Mouse (Mus musculus) urinary bladder, postnatal 14 days (tissue): ENCODE measurements around the gene Ppif.

Source experiments
- DNase-seq: peaks from one replicate; pipeline ENCODE4 v3.0.0; 2021; ENCODE audit warnings: low spot score

The Ppif gene

DNA sequence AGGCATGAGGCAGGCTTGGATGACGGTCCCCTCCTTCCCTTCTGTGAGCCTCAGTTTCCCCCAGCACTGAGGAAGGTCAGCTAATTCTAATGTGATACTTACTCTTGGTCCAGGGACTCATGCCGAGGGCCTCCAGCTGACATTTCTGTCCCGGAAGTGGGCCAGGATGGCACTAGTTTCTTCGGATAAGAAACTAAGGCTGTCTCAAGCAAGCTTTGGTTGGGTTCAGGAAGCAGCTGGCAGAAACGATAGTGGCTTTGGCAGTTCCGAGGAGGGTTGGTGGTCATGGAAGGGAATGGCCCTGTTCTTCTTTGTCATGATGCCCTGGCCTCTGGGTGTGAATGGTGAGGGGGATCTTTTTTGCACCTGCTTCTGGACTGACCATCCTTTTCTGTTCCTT lies 1.1 kb downstream of the Ppif start:
- DNase-seq, result no peak

DNA sequence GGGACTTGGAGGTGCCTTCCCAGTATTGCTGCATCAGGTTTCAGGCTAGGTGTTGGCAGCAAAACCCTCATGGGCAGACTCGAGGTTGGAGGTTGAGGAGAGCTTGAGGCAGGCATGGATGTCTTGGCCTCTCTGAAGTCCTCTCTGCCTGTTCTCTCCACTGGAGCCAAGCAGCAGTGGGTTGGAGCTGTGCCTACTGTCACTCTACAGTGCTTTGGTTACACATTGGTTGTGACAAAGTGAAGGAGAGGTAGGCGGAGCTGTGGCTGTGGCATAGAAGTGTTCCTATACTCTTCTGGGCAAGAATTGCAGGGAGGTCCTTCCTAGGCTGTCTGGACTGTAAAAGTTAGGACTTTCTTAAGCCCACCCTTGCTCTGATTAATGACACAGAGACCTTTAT lies 2.4 kb downstream of the Ppif start:
- DNase-seq, result no peak

DNA sequence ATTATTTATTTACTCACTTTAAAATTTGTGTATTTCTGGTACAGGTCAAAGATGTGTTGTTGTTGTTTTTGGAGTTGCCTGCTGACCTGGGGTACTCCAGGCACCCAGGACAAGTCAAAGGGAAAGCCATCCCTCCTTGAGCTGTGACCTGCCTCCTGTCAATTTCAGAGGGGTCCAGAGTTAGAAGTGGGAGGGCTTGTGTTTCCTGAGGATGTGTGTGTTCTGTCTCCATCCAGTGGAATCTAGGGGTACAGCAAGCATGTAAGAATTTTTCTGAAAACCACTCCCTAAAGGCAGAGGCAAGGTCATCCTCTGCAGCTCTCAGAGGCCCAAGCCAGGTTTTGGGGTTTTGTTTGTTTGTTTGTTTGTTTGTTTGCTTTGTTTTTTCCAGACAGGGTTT lies 8.0 kb downstream of the Ppif start:
- no peak for DNase-seq

DNA sequence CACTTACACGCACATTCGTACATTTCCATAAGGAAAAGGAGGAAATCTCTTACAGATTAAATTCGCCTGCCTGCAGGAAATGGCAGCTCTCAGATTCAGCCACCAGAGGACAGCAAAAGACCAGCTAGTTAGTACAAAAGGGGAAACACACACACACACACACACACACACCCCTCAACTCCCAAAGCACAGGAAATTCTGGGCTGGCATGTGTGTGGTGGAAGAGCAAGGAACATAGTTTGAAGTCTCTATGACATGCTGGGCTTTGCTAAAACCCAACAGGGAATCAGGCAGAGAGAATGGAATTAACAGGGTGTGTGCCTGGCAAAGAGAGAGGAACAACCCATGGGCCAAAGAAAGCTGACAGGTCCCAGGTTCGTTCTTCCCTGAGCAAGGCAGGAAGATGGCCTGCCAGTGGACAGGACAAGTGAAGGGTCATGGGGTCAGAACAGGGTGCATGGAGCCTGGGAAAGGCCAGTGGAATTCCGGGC lies 13.8 kb downstream of the Ppif start:
- peak; percentile 67 for DNase-seq

DNA sequence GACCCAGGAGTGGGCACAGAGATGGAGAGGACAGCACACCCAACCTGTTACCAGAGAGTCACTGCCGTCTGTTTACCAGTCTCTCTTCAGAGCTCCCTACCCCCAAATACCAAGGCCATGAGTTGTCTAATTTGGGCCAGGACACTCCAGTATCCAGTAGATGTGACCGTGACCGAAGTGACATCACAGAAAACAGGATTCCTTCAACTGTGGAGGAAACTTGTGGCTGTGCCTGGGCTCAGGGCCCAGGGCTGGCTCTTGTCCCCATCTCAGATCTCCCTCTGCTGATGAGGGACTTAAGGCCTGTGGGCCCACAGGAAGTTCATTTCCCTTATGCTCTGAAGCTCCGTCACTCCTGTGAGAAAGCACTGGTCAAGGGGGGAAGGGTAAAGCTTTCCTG lies 14.5 kb downstream of the Ppif start:
- peak; percentile 53 for DNase-seq

DNA sequence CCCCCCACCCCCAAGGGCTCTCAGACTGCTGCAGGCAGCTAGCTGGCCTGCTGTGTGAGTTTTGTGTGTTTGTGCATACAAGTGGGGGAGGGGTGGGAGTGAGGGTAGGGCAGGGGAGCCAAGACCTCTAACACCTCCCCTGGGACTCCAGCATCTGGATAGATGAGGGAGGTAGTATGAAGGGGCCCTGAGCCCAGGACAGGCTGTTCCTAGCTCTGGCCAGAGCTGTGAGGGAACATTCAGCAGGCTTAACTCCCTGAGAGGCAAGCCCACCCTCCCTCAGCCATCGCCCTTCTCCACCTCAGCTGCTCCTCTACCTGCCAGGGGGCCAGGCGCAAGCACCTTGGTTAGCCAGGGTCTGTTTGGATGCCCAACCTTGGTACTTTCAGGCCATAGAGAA lies 15.0 kb downstream of the Ppif start:
- DNase-seq, result no peak

DNA sequence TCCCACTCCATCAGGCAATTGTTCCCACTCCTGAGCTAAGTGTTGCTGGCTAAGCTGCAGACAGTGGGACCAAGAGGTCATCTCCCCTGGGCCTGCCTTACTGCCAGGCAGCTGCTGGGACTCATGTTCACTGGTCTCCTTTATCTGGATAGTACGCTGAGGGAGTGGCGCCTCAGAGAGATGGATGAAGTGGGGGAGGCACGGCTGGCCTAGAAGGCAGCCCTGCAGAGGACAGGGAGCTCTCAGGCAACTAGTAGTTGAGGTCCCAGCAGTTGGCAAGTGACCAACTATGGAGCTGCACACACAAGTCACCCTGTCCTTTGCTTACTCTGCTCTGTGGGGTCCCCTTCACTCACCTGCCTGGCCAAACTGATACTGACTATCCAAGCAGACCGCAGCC lies 16.1 kb downstream of the Ppif start:
- DNase-seq, result no peak

DNA sequence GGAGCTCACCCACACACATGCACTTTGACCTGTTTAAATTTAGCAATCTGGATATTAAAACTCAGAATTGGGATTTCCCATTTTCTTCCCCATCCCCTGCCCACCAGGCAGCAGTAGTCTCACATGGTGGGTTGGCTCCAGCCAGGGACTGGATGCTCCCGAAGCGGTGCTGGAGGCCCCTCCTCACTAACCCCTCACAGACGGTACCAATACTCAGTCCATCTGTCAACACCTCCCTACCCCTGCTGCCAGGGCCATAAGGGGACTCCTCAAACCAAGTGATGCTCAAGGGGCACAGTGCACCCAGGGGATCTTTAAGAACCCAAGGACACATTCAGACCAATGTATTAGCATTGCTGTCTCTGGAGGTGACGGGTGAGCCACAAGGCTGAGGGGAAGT lies 16.7 kb downstream of the Ppif start:
- no peak for DNase-seq

DNA sequence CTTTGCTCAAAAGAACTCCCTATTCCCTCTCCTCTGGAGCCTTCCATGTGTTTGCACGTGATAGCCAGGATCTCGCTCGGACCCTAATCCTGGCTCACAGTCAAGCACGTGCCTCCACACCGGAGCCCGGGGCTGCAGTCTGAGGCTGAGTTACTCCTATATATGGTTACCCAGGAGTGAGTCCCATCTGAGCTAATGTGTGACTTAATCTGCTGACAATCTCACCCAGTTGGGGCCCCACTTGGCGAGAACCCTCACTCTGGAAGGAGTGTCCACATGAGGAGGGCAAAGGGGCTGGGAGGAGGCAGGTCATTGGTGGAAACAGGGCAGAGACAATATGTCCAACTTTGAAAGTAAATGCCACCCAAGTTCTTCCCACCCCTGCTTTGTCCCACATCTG lies 17.2 kb downstream of the Ppif start:
- no peak for DNase-seq

DNA sequence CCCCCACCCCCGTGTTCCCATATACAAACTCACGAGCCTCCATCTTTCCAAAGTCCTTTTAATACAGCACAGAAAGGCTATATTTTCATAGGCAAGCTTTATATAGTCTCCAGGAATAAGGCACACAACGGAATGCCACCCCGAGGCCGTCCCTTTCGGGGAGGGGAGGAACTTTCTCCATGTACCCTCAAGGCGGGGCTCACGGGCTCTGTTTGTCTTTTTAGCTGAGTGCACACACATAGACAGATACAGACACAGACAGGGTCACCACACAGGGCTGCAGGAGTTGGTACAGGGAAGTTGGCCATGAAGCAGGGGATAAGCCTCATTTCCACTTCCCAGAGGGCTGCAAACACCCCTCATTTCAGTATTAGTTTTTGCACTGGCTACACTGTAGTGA lies 17.6 kb downstream of the Ppif start:
- DNase-seq, result no peak

DNA sequence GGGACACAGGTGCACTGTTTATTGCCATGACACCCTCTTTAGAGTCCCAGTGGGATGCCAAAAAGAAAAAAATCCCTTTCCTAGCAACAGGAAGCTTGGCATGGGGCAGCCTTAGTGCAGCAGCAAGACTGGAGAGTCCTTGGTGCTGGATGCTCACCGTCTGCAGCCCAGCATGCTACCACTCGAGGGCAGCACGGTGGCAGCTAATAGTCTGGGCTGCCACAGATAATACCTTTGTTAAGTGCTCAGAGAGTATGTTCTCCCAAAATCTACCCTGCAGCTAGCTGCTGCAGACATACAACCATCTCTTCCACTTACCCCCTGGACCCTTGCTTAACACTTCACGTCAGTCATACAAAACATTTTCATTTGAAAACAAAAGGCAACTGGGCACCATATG lies 19.5 kb downstream of the Ppif start:
- no peak for DNase-seq

DNA sequence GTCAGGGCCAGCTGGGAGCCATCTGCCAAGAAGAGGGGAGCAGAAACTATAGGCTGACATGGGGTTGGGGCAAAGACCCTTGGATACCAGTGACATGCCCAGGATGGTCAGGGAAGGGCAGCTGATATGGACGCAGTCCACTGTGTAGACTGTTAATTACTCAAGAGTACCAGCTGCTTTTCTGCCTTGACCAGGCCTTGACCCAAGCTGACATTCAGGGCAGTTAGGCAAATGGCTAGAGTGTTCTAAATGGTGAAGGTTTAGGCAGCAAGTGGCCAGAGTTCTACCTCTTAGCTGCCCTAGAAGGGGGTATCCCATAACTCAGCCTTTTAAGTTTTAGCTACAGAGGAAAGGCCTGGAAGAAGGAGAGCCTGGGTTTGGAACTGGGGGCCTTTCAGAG lies 22.6 kb downstream of the Ppif start:
- DNase-seq, result no peak

DNA sequence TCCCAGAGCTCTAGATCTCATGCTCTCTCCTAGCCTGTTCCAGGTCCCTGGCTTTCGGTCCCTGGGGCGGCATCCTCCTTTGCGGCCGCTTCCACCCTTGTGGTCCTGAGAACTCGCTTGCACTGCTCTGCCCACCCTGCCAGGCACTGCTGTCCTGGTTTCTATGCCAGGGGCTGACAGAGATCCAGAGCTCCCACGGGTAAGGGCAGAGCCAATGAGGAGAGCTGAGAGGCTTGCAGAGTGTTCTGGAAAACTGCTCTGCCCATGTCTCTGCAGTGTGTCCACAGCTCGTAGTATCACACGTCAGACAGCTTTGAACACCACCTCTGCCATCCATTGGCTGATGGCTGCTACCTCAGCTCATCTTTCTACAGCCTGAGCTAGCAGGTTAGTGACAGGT lies 23.8 kb downstream of the Ppif start:
- DNase-seq, result no peak

DNA sequence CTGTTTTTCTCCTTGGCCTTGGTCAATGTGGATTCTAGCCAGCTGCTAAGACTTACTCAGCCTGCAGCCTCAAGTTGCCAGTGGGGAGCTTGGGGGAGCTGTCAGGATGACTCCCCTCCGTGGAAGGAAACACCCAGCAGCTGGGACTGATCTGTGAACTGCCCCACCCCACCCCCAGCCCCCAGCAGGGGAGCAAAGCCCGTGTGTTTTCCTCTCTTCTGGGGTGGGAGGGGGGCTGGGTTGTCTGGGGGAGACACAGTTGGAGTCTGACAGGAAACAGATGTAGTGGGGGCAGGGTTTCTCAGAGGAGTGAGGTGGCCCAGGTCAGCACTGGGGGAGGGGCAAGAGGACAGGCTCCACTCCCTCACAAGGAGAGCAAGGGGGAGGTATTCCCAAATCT lies 24.5 kb downstream of the Ppif start:
- peak; percentile 66 for DNase-seq

DNA sequence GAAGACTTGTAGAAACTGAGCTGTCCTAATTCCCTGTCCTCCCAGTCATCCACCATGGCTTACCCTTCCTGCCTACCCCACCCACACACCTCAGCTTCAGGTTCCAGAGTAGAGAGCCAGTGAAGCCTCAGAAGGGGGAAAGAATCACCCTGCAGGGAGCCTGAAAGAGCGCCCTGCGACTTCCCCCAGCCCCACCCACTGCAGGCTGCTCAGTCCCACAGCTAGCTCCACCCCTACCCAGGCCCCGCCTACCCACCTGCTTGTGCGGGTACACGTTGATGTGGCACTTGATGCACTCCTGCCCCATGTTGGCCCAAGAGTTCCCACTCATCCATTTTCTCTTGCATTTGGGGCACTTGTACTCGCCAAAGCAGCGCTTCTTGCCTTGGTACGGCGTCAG lies 25.4 kb downstream of the Ppif start:
- DNase-seq, result no peak

DNA sequence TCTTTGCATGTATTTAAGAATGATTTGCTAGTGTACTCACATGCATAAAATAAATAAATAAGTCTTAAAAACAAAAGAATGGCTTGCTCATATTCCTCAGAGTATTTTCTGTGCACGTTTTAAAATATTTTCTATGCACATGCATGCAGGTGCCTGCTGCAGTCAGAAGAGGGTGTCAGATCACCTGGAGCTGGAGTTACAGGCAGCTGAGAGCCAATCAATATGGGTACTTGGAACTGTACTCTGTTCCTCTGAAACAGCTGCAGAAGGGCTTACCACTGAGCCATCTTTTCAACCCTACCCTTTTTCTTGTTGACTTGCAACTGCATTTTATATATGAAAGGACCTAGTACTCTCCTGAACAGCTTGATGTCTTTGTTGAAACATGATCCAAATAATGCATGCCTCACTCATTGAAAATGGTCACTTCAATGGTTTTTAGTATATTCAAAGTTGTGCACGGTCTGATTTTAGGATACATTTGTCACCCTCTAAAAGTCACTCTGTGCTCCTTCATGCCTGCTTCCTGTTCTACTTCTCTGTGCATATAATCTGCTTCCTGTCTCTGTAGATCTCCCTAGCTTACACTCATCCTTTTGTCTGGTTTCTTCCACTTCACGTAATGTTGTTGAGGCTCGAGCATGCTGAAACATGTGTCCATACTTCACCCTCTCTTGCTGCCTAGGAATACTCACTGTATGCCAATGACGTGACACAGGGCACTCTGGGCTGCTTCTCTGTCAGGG lies 27.2 kb downstream of the Ppif start:
- no peak for DNase-seq

DNA sequence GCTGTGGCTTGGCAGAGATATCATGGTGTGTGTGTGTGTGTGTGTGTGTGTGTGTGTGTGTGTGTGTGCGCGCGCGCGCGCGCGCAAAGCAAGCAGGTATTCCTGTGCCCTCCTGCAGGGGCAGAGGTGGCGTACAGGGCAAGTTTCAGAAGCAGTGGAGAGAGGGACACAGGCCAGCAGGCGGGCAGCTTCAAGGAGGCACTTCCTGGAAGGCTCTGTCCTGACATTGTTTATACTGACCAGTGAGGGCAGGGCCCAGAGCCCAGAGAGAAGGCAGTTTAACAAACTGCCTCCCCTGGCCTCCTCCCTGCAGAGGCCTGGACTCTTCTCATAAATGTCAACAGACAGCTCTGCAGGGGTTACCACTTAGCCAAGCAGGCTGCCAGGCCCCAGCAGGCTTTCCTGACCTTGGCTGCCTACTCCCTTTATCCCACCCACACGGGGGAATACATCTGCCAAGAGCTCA lies 31.1 kb downstream of the Ppif start:
- DNase-seq, result peak; percentile 71

DNA sequence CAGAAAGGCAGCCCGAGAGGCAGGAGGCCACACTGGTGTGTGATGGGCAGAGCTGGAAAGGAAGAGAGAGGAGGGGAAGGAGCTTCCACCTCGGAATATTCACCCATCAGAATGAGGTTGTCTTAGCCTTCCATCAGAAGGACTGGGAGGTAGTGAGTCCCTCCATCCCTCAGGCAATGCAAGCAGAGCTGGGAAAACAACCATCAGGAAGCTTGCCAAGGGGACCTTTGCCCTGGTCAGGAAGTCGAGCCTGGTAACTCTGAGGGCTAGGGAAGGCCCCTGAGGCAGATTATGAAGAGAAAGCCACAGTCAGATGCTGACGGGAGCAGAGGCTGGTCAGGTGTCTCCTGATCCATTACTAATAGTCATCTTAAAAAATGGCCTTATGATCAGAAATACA lies 31.7 kb downstream of the Ppif start:
- DNase-seq, result no peak

DNA sequence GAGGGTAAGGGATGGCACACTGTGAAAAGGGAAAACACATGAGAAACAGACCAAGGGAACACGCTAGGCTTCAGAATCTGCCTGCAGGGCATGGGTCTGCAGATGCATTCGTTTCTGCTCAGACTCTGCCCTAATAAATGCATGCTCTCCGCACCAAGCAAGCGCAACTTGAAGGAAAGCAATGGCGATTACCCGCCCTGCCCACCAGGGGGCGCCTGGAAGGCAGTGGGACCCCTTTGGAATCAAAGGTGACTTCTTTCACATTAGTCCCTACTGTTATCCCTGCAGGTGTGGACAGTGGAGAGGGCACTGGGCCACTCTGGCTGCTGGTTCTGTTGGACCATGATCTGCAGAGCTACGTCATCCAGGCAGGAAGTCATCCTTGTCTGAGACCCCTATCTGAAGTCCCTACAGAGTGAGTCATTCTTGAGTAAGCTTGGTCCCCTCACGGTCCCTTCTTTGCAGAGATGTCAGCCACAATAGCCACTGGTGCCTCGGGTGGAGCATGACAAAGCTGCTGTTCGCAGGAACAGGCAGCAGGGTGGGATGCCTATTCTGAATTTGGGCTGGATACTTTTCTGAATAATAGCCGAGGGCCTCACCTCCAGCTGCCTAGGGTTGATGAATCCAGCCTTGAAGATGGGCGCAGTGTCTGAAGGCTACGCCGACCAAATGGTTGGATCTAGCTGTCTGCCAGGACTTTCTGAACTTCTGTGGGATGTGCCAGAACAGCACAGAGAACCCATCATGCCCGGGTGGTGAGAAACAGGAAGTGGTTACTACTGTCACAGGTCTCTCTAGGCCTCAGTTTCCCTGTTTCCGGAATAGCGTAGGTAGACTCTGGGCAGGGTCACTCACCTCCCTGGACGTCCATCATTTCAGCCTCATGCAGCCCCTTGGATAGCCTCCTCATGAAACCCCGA lies 32.5 kb downstream of the Ppif start:
- DNase-seq, result no peak

DNA sequence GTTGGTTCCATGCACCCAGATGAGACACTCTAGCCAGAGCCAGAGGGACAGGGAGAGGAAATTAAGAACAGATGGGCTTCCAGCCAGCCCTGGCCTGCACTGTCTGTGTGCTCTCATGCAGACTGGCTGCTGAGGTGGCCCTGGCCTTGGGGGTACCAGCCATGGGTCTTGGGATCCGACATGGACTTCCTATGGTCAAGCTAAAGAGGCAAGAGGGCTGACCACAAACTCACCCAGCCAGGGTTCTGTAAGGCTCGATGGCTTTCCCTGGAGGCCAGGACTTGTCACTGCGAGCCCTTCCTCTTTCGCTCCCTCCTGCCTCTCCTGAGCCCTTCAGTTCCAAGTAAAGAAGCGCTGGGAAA lies 33.2 kb downstream of the Ppif start:
- DNase-seq, result no peak

DNA sequence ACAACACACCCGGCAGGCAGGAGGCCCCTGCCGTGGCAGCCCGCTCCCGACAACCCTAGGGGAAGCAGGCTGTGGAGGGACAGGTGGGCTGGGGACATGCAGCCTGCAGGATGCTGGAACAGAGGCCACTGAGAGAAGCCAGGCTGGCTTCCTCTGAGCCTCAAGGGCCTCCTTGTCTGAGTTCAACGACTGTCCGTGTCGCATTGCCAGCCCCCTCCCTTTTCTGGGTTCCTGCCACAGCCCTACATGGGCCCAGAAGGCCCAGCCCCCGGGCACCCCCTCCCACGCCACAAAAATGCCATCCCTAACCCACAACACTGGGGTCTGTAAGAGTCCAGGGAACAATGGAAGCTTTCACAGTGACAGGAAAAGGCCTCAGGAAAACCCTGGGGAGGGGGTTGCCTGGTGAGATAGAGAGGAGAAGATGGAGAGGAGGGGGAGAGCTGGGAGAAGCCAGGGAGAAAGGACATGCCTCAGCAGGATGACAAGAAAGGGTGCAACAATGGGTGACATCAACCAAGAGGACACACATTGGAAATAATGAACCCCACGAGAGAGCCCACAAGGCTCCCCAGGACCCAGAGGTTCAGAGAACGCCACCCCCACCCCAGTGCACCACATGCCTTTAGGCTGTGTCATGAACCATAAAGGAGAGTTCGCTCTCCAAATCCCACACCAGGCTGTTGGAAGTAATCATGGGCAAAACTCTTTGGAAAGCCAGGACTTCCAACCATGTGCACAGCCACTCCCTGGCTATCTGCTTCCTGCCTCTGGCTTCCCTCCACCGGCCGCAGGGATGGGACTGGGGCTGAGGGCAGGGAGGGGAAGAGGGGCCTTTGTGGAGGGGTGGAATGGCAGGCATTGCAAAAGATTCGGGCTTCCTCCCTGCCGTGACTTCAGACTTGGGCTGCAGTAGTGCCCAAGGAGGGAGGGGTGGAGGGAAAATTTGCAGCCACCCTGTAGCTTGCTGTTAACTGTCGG lies 41.1 kb downstream of the Ppif start:
- DNase-seq, result peak; percentile 67

DNA sequence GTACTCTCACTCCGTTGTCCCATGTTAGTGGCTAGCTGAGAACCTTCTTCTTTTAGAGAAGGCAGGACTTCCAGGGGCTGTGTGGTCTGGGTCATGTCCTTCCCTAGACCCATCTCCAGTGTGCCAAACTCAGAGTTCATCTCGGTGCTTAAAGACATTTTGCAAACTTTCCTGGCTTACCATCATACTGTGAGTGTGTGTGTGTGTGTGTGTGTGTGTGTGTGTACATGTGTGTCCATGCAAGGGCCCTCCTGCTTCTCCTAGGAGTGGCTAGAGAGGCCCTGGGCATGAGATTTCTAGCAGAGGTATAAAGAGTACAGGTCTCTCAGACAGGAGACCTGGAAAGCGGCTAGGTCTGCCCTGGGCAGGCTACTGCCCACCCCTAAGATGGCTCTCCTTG lies 42.2 kb downstream of the Ppif start:
- no peak for DNase-seq
